Mouse (Mus musculus) lung, adult 2 months (tissue): ENCODE results near the gene Brat1.

ENCODE experiments used
- CTCF ChIP-seq: fragments of 200-500 bp; IDR thresholded peaks from 2 replicates; pipeline ENCODE4 v1.5.1; 2011; ENCODE audit warnings: mild to moderate bottlenecking, low read length, control low read depth; ENCODE audit not compliant: insufficient read depth
- POLR2A ChIP-seq: fragments of 200-500 bp; IDR thresholded peaks from 2 replicates; pipeline ENCODE4 v1.6.1; 2011; ENCODE audit warnings: low read depth, mild to moderate bottlenecking, control low read depth, low read length, borderline replicate concordance; ENCODE audit errors: extremely low read depth

- TF ChIP-seq POLR2A (no peak), CTCF (no peak)
These were observed 5.0 kb upstream of the Brat1 start for GRCm38 (mm10) chr5:140699776-140700175.
